Mouse (Mus musculus): ENCODE measurements around the gene Nr1h4. TPM values are rescaled to one million over a fixed set of nuclear protein-coding genes. Genes with fewer than 3 reads are reported as not detected.

Gene Nr1h4
- not detected for total RNA-seq (2023)

DNA sequence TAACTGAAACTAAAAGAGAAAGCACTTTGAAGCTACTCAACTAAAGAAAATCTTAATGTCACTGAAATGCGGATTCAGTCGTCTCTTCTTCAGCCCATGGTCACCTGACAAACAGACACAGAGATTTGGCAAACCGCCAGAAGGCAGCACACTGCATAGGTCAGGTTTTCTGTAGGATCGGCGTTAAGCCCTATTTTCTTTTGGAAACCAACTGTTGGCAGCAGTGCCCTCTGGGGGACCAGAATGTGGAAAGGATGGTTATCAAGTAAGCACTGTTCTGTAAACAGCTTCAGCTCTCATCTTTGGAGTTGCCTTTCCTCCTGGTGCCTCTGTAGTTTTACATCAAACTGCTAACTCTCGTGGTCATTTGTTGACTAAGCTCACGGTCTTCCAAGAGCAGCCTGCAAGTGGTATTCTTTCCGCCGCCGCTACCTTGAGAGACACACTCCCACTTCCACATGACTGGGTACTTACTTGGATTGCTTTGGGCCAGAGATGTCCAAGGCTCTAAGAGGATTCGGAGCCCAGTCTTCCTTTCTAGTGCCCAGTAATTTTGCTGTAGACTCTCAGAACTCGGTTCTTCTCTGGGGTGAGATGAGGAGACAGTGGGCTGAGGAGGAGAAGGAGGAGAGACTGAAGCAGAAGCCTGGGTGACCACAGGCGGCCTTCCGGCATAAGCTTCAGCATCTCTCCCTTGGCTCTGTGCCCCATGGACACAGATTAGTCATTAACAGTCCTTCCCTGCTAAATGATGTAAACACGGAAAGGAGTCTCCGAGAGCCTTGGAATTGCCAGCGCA, at the start of gene Nr1h4:
Gene Nr1h4, minus strand, starts transcription at position 657 of the 799 bp plus-strand sequence.

DNA sequence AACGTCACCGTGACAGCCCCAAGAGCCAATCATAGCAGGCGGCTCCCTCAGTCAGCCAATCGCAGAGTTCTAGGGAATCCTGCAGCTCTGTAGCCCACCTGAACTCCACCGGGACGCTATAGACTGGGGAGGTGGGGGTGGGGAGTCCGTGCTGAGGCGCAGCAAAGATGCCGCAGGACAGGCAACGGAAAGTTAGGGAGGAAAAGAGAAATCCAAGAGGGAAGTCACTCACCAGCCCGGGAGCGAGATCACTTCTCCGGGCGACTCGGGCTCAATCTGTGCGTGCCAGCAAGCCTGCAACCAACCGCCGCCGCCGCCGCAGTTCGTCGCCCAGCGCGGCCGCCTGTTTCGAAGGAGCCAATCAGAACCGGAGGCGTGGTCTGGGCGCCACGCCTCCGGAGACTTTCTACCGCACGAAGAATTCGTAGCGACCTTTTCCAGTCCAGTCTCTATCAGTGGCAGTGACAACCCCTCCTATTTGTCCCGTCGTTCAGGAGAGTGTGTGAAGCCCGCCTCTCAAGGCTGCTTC, 89.7 kb downstream of the Nr1h4 start, which contains the start of gene Gas2l3:
Gene Gas2l3, minus strand, starts transcription at position 345 of the 529 bp plus-strand sequence.

Other genes with a start within 250 kb of the Nr1h4 start
- not detected for gene Ano4, start 188.8 kb downstream of the Nr1h4 start, total RNA-seq (2023)
- 0.89 TPM for gene Gas2l3, start 89.6 kb downstream of the Nr1h4 start, total RNA-seq (2023)
- gene Slc17a8, start 87.7 kb upstream of the Nr1h4 start, total RNA-seq (2023) = 0.12 TPM
- 44.2 TPM for gene Scyl2, start 152.7 kb upstream of the Nr1h4 start, total RNA-seq (2023)
- 29.2 TPM for gene Actr6, start 198.7 kb upstream of the Nr1h4 start, total RNA-seq (2023)
- 65.2 TPM for gene Uhrf1bp1l, start 211.4 kb upstream of the Nr1h4 start, total RNA-seq (2023)